Mouse (Mus musculus): ENCODE measurements around the gene Doc2g.
"Not testable (repeated sequence)": the region's sequence is repeated elsewhere in the genome, so short reads cannot be mapped to it uniquely, and the experiment has no call there.

Gene Doc2g

DNA sequence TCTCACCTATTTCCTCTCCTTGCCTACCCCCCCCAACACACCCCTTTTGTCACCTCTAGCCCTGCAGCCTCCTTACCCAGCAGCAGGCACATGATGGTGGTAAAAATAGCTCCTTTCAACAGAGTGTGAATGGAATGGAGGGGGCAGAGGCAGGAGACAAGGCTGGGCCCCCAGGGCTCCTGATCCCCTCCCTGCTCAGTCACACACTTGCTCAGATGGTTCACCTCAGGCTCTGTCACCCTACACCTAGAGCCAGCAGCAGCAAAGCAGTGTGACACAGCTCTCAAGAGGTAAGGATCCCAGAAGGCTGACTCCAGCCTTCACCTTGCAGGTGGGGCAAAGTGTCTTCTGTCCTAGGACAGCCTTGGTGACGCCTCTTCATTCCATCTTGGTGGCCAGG, at the start of gene Doc2g:
Gene Doc2g (plus strand): TSS at position 202 of the 400 bp plus-strand sequence.
- peak; percentile 59 for DNase-seq (ENCODE audit: low spot score in 2 of 2)

DNA sequence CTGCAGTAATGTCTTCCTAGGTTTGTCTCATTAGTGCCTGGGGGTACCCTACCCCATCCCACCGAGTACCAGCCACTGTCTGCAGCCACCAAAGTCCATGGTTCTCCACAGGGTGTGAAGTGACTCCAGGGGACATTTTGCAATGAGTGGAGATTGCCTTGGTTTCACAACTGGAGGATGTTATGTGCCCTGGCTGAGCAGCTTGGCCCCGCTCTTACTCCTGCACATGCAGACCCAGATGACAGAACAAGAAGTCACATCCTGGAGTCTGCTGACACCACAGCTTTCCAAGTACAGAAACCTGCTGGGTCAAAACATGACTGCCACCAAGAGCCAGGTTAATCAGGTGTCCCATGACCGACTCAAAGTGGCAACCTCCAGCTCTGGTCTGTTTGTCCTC, 48.1 kb upstream of the Doc2g start:
- no peak for DNase-seq (ENCODE audit: low spot score in 2 of 2)

DNA sequence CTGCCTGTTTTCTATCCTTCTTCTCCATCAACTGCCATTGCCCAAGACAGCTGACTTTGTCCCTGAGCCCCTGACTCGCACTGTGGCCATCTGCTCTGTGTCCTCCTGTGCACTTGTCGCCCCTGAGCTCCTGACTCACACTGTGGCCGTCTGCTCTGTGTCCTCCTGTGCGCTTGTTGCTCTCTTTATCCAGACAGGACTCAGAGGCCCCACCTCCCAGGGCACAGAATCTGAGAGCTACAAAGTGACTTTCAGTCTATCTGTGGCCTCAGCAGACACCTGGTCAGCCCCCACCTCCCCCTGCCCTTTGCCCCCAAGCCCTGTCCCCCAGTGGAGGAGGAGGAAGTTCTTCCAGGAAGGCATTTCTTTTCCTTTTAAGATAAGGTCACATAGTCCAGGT, 47.3 kb upstream of the Doc2g start:
- no peak for DNase-seq (ENCODE audit: low spot score in 2 of 2)

DNA sequence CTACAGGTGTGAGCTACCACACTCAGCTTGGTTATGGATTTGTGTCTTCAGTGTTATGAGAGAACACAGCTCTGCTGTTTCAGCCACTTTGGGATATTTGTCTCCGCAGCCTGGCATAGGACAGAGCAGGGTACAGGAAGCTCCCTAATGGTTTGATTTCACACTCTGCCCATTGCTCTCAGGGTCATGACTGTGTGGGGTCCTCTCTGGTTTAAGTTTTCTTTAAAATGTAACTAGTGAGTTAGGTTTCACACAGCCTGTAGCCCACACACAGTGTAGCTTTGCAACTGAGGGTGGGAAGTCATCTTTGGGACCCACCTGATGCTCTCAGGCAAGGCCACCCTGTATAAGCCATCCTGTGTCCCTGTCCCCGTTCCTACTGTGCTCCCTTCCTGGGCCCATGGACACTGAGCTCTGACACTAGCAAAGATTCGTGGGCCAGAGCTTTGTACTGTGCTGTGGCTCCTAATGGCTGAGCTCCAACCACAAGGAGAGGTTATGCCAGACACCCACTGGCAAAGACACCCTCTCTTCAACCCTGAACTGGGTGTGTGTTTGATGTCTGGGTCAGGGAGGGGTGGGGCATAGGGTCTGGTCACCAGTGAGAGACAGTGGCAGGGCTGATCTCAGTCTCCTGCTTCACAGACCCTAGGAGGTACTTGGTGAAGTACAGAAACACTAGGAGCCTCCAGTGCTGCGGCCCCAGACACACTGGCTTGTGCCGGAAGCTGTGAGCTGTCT, 45.6 kb upstream of the Doc2g start:
- DNase-seq (ENCODE audit: low spot score in 2 of 2) = not testable (repeated sequence)

DNA sequence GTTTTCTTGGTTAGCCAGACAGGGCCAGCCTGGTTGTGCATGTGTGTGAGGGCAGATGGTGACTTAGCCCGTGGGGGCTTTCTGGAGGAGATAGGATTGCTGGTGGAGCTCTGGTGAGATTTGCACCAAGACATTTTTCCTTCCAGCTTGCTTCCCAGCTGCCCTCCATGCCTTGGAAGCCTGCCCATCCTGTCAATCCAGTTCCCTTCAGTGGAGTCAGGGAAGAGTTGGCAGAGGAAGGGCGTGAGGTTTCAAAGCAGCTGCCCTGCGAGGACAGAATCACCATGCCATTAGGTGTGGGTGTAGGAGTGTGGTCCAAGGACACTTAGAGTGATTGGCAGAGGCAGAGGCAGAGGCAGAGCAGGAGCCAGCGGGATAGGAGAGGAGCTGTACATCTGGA, 44.6 kb upstream of the Doc2g start, which contains the start of gene Aldh3b3:
Gene Aldh3b3 (plus strand): TSS at position 176 of the 400 bp plus-strand sequence.
- DNase-seq (ENCODE audit: low spot score in 2 of 2) = no peak

DNA sequence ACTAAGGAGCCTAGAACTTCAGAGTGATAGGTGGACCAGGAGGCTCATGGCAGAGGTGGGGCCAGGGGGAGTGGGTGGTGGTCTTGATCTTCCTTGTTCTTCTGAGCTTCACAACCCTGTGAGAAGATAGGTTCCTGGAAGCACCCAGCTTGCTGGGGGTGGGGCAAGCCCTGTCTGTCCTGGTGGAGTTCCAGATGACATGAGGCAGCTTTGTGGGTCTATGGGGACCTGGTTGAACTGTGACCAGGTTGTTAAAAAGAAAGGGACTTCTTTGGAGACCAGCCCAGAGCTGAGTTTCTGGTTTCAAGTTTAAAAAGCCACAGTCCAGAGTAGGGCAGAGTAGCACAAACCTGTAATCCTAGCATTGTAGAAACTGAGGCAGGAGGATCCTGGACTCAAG, 44.1 kb upstream of the Doc2g start:
- no peak for DNase-seq (ENCODE audit: low spot score in 2 of 2)

DNA sequence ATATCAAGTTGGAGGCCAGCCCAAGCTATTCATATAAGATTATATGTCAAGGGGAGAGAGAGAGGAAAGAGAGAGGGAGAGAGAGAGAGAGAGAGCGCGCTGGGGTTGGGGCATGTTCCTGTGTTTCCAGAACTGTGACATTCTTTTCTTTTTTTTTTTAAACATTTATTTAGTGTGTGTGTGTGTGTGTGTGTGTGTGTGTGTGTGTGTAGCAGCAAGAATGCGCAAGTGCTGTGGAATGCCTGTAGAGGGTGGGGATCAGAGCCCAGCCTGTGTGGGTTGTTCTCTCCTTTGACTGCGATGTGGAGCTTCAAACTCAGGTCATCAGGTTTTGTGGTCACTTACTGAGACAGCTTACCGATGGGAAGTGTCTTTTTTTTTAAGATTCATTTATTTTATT, 42.9 kb upstream of the Doc2g start:
- no peak for DNase-seq (ENCODE audit: low spot score in 2 of 2)

DNA sequence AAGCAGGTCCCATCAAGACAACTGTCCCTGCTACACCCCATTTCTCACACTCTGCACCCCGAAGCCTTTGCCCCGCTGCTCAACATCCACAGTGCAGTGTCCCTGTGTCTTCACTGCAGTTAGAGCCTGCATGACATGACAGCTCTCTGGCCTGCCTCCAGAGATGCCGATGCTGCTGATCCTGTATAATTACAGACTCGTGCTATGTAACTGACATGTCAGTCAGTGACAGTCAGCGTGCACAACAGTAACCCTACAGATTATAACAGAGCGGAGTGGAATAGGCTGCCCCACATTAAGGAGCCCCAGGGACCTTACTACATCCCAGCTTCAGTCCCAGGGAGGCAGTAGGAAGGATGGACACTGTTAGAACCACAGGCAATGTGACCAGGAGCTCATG, 41.3 kb upstream of the Doc2g start:
- DNase-seq (ENCODE audit: low spot score in 2 of 2) = not testable (repeated sequence)

DNA sequence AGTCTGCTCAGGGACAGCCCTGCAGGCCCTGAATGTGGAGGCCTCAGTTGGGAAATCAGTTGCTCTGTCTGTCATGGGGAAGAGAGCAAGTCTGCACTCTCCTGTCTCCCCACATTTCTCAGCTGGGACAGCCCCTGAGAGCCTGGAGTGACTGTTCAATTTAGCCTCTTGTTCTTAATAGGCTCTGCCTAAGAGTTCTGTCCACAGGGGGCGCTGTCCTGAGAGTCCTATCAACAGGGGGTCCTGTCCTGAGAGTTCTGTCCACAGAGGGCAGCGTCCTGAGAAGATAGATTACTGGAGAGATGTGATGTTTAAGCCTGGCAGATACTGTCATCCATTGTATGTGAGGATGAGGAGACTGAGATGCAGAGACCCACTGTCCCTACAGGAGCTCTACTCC, 40.6 kb upstream of the Doc2g start:
- no peak for DNase-seq (ENCODE audit: low spot score in 2 of 2)

DNA sequence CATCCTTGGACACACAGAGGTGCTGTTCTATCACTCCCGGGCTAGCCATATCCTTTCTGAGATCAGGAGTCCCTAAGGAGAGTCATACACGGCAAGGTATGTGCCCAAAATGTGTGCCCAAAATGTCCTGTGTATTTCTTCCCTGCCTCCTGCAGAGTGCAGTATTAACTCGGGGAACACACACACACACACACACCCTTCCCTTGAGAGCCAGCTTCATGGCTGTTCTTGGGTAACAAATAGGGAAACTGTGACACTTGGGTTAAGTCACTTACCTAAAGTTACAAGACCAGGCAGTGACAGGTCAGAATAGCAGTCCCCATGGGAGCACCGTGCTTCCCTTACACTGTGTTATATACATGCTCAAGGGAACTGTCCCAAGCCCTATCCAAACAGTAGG, 39.1 kb upstream of the Doc2g start:
- no peak for DNase-seq (ENCODE audit: low spot score in 2 of 2)

DNA sequence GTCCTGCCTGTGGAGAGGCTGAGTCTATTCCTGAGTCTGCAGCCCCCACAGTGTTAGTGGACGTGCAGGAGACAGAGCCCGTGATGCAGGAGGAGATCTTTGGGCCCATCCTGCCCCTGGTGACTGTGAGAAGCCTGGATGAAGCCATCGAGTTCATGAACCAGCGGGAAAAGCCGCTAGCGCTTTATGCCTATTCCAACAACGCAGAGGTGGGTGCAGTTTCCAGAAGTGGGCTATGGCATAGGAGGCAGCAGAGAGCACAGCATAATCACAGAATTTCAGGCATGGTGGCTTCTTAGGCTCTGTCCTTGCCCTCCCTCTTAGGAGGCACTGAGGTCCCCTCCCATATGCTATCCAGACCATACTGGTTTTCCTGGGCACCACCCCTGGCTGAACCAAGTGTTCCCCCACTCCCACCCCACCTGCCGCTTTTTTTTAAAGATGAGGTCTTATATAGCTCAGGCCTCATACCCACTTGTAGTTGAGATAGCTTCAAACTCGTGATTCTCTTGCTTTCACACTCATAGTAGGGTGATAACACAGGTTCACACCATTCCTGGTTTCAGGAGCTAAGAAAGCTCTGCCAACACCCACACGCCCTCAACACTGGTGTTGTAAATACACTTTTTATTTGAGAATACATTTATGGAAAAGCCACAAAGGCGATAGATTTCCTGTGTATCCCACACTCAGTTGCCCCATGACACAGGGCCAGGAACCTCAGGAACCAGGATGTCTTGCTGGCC, 36.6 kb upstream of the Doc2g start:
- DNase-seq (ENCODE audit: low spot score in 2 of 2) = no peak

DNA sequence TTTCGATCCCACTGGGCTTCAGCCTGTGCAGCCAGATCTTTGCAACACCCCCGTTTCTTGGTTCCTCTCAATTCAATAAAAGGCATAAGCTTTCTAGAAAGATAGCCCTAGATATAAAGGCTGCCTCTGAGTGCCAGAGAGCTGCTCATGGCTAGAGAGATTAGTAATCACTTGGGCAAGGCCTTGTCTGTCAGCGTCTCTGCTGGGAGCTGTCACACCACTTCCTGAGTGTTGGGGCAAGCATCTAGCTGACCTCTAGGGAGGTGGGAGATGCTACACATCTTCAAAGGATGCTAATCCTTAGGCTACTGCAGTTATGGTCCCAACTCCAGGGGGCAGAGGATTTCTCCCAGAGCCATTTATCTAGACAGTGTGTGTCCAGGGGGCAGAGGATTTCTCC, 35.9 kb upstream of the Doc2g start:
- DNase-seq (ENCODE audit: low spot score in 2 of 2) = no peak

DNA sequence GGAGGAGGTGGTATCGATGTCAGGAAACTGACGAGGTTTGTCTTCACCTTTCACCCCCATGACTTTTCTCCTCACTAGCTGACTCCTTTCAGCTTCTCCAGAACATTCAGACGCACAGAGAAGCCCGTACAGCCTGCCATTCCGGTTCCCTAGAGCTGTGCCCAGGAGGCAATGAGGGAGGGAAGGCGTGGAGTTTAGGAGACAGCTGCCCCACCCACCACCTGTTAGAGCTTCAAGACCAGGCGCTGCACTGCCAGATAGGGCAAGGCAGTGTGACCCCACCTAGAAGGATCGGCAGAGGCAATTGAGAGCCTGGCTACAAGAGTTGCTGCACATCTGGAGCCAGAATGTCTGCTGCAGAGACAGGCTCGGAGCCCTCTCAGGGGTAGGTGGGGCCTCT, 30.9 kb upstream of the Doc2g start, which contains the start of gene Aldh3b2:
Gene Aldh3b2 (plus strand): TSS at position 100 of the 400 bp plus-strand sequence.
- DNase-seq (ENCODE audit: low spot score in 2 of 2) = no peak

DNA sequence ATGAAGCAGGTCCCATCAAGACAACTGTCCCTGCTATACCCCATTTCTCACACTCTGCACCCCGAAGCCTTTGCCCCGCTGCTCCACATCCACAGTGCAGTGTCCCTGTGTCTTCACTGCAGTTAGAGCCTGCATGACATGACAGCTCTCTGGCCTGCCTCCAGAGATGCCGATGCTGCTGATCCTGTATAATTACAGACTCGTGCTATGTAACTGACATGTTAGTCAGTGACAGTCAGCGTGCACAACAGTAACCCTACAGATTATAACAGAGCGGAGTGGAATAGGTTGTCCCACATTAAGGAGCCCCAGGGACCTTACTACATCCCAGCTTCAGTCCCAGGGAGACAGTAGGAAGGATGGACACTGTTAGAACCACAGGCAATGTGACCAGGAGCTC, 28.5 kb upstream of the Doc2g start:
- DNase-seq (ENCODE audit: low spot score in 2 of 2) = not testable (repeated sequence)

DNA sequence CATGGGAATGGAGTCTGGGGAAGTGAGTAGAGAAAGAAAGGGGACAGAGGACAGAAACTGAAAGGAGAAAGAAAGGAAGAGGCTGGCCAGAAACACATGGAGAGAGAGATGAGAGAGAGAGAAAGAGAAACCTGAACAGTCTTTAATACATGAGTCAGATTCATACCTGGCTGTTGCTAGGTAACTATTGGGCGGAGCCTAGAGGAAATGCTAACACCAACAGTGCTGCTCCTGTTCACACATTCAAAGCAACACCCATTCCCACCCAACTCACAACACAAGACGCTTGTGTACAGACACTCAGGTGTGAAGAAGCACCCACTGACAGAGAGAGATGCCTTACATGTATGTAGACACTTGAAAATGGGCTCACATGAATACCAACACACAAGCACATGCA, 27.2 kb upstream of the Doc2g start:
- no peak for DNase-seq (ENCODE audit: low spot score in 2 of 2)

DNA sequence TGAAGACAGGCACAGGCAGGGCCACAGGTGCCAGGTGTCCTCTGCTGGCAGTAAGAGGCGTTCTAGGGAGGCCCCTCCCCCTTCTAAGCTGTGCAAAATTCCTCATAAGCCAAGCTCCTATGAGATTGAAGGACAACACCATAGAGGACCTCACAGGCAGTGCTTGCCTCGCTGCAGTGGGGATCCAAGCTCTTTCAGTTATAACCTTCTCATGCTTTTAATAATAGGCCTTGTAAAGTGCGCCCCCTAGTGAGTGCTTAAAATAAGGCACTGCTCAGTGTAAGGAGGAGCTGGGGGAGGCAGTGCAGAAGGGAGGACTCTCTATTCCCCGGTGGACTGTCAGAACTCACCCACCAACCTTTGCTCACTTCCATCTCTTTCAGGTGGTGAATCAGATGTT, 22.8 kb upstream of the Doc2g start:
- peak; percentile 66 to 85 for DNase-seq (ENCODE audit: low spot score in 2 of 2)

DNA sequence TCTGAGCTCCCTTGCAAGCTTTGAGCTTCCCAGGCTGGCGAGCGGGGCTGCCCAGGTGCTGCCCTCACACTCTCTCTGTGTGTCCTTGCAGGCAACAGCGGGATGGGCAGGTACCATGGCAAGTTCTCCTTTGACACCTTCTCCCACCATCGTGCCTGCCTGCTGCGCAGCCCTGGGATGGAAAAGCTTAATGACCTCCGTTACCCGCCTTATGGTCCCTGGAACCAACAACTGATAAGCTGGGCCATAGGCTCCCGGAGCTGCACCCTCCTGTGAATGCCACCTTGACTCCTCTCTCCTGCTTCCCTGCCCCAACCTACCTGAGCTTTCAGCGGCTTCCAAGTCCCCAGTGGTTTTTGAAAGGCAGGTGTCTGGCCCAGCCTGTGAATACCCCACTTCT, 22.2 kb upstream of the Doc2g start:
- DNase-seq (ENCODE audit: low spot score in 2 of 2) = no peak

DNA sequence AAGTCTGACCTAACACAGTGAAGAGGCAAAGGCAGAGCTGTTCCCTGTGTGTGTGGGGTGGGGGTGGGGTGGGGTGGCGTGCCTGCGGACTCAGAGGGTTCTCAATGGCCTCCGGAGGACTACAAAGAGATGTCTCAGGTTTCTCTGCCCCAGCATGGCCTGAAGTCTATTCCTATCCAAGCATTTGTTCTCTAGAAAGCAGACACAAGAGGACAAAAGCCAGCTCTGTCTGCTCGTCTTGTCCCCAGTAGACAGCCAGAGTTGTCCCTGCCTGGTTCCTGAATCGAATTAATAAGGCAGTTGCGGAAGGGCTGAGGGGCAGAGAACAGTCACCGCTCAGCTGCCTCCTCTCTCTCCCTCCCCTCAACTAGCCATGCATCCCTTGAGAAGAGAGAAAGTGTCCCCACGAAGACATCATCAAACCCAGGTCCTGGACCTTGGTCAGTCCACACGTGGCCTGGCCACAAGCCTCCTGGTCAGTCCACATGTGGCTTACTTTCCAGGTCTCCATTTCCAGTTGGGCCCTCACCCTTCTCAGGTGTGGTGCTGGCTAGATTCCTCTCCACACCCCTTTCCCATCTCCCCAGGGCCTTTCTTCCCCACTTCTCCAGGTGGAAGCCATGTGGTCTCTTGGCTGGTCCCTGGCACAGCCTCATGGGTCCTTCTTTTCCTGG, 19.4 kb upstream of the Doc2g start:
- no peak for DNase-seq (ENCODE audit: low spot score in 2 of 2)

DNA sequence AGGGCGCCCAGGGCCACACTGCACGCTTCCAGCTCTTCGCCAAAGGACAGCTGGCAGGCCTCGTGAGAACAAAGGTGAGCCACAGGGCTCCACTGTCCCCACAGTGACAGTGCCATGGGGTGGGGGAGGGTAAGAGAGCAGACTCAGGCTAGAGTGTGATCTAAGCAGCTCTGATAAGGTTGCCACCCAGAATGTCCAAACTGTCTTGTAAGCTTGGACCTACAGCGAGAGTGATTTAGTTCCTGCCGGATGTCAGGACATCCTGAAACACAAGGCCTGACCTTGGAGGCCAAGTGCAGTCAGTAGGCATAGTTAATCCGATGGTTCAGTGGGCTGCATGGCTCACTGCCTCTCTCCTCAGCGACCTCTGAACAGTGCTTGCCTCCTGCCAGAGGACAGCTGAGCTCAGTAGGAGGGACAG, 17.8 kb upstream of the Doc2g start:
- peak; percentile 63 to 75 for DNase-seq (ENCODE audit: low spot score in 2 of 2)

DNA sequence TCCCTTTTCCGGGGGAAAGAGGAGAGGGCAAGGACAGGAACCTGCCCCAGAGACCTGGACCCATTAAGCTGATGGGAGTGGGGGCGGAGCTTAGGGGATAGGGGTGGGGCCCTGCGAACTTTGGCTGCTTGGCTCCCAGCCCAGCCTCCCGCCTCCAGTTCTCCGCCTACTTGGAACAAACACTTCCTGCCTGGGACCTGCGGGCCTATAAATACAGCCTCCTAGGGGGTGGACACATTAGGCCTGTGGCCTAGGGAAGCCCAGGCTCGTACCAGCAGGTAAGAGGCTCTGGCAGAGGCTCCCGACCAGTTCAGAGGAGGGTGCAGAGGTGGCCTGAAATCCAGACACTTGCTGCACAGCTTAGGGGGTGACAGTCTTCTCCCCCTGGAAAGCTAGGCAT, 16.8 kb upstream of the Doc2g start, which contains the start of gene Acy3:
Gene Acy3 (plus strand): TSS at position 237 of the 400 bp plus-strand sequence.
- peak; percentile 90 to 92 for DNase-seq (ENCODE audit: low spot score in 2 of 2)

DNA sequence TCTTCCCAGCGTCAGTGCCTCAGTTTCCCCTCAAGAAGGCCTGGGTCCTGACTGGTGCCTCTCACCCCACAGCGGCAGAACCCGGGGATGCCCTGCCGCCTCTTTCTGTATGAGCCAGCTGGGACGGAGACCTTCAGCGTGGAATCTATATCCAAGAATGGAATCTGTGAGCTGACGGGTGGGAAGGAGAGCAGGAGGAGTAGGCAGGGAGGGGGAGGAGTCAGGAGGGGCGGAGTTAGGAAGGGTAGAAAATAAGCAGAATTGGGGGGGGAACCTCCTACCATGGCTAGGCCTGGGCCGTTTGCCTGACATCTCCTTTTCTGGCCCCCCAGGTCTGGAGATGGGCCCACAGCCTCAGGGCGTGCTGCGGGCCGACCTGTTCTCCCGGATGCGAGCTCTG, 15.0 kb upstream of the Doc2g start:
- no peak for DNase-seq (ENCODE audit: low spot score in 2 of 2)

DNA sequence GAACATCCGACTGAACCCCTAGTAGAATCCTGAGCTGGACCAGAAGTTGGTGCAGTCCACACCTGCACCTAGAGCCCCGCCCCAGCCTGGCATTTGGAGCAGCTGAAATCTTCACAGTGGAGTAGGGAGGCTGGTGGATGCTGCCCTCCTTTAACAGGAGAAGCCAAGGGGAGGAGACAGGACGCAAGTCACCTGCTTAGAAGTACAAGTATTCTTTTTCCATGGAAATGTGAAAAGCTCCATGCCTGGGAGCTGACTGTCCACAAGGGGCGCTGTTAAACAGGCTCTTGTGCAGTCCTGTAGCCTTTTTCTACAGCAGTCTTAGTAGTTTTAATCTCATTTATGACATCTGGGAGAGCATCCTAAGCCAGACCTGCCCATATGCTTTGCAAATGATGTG, 14.4 kb upstream of the Doc2g start:
- no peak for DNase-seq (ENCODE audit: low spot score in 2 of 2)

DNA sequence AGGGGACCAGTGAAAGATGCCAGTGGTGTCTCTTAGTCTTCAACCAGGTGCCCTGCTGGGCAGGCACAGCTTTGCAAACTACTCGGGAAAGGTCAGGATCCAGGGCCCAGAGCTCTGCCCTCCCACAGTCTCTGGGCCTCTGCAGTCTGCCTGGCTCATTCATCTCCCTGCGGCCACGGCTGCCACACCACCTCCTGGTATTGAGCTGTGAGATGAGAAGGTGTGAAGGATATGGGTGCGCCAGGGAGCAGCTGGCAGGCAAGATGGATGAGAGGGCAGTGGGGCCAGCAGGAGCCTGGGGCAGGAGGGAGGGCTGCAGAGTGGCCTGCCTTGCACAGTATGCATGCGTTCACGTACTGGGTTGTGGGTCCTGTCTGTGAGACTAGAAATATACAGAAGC, 12.3 kb upstream of the Doc2g start:
- DNase-seq (ENCODE audit: low spot score in 2 of 2) = no peak
